Mouse (Mus musculus) forebrain, embryonic 10.5 days (tissue): ENCODE measurements around the gene Ostf1. TPM values are rescaled to one million over a fixed set of nuclear protein-coding genes. Genes with fewer than 3 reads are reported as not detected.

ENCODE experiments used
- DNase-seq: peaks from one replicate; pipeline ENCODE4 v3.0.0-alpha.2; 2017; ENCODE audit warnings: low spot score; ENCODE audit errors: extremely low spot score
- H3K27ac ChIP-seq: fragments of 300-500 bp; sonication (generic); 2 replicates; pipeline ENCODE4 v1.5.1; 2016; ENCODE audit warnings: mild to moderate bottlenecking
- H3K27me3 ChIP-seq: fragments of 300-500 bp; sonication (generic); 2 replicates; pipeline ENCODE4 v1.6.1; 2016; ENCODE audit warnings: mild to moderate bottlenecking; ENCODE audit not compliant: poor library complexity, severe bottlenecking
- H3K36me3 ChIP-seq: fragments of 300-500 bp; sonication (generic); replicated peaks from 2 replicates; pipeline ENCODE4 v1.6.1; 2016; ENCODE audit warnings: mild to moderate bottlenecking, moderate library complexity
- H3K4me1 ChIP-seq: fragments of 300-500 bp; sonication (generic); 2 replicates; pipeline ENCODE4 v1.6.1; 2016
- H3K4me3 ChIP-seq: fragments of 300-500 bp; sonication (generic); 2 replicates; pipeline ENCODE4 v1.5.1; 2016; ENCODE audit warnings: mild to moderate bottlenecking, moderate library complexity
- H3K9me3 ChIP-seq: fragments of 300-500 bp; sonication (generic); 2 replicates; pipeline ENCODE4 v1.6.1; 2016; ENCODE audit warnings: mild to moderate bottlenecking, moderate library complexity
- WGBS: fragments of 180-500 bp; shearing (Covaris S2); methylation state at CpG from one replicate; pipeline ENCODE4 v1.1.7; 2016; 5-methylcytosine and 5-hydroxymethylcytosine counted together
- polyA plus RNA-seq: library from polyadenylated mRNA; unstranded; fragments of >200 nt; fragmentation: Nextera tagmentation; extraction: Ambion mirVana; gene quantifications from 2 replicates; pipeline ENCODE4 v1.2.1, GENCODE M21; 2016

Ostf1 gene
- polyA plus RNA-seq = 36.7 and 39.7 TPM in 2 replicates

GRCm38 (mm10) chr19:18631644-18632219, at the start of gene Ostf1, which contains the start of gene Nmrk1:
Gene Ostf1 (minus strand): TSS chr19:18631823.
Gene Nmrk1 (plus strand): TSS chr19:18631950.
- peak within 1 kb of the TSS; percentile 80 for H3K4me3 ChIP-seq
- H3K36me3 ChIP-seq = no peaks in the 10 kb centered on the region
- peak within 1 kb of the TSS; percentile 82 for H3K27ac ChIP-seq
- no peaks in the 10 kb centered on the region for H3K9me3 ChIP-seq
- H3K4me1 ChIP-seq = peaks cover 19% of the 10 kb centered on the region
- peak; percentile 95 for DNase-seq
- peaks cover 35% of the 10 kb centered on the region for H3K27me3 ChIP-seq
- WGBS = under 1% methylated on average over 51 of the region's 51 CpGs

GRCm38 (mm10) chr19:18673116-18673515, 41.5 kb upstream of the Ostf1 start:
- peak overlapping the region; percentile 84 for H3K4me3 ChIP-seq

GRCm38 (mm10) chr19:18672498-18672897, 40.9 kb upstream of the Ostf1 start:
- peak overlapping the region; percentile 84 for H3K4me3 ChIP-seq
- no peak for DNase-seq
- WGBS = 73% methylated on average over 3 of the region's 3 CpGs

More at GRCm38 (mm10) chr19:18673116-18673515, 41.5 kb upstream of the Ostf1 start:
- H3K4me1 ChIP-seq = peaks cover 27% of the 10 kb centered on the region
- no peaks in the 10 kb centered on the region for H3K9me3 ChIP-seq
- peak overlapping the region; percentile 25; the same call in 1 of the 2 replicates for H3K27ac ChIP-seq
- 16% methylated on average over 4 of the region's 4 CpGs for WGBS
- no peaks in the 10 kb centered on the region for H3K36me3 ChIP-seq
- H3K27me3 ChIP-seq = no peaks in the 10 kb centered on the region
- DNase-seq = no peak

GRCm38 (mm10) chr19:18671056-18671741, 39.6 kb upstream of the Ostf1 start:
- H3K4me3 ChIP-seq = peak overlapping the region; percentile 84
- peaks cover 27% of the 10 kb centered on the region for H3K4me1 ChIP-seq
- DNase-seq = peak; percentile 50
- H3K27me3 ChIP-seq = no peaks in the 10 kb centered on the region
- H3K9me3 ChIP-seq = no peaks in the 10 kb centered on the region
- peak overlapping the region; percentile 92 for H3K27ac ChIP-seq
- no peaks in the 10 kb centered on the region for H3K36me3 ChIP-seq
- WGBS = under 1% methylated on average over 64 of the region's 64 CpGs

More at GRCm38 (mm10) chr19:18672498-18672897, 40.9 kb upstream of the Ostf1 start:
- Histone ChIP-seq H3K9me3 (no peaks in the 10 kb centered on the region), H3K4me1 (peaks cover 27% of the 10 kb centered on the region), H3K27ac (no peak overlapping the region), H3K36me3 (no peaks in the 10 kb centered on the region), H3K27me3 (no peaks in the 10 kb centered on the region)

- H3K9me3 ChIP-seq = no peaks in the 10 kb centered on the region
- WGBS = under 1% methylated on average over 53 of the region's 58 CpGs
- peak within 1 kb of the TSS; percentile 84 for H3K4me3 ChIP-seq
- no peaks in the 10 kb centered on the region for H3K27me3 ChIP-seq
- H3K36me3 ChIP-seq = no peaks in the 10 kb centered on the region
- peak; percentile 97 for DNase-seq
- H3K4me1 ChIP-seq = peaks cover 27% of the 10 kb centered on the region
- H3K27ac ChIP-seq = peak within 1 kb of the TSS; percentile 92
Observed at GRCm38 (mm10) chr19:18670608-18671007, 39.0 kb upstream of the Ostf1 start, which contains the start of gene Carnmt1. Gene Carnmt1 (plus strand): TSS chr19:18670764.

- H3K36me3 ChIP-seq = no peaks in the 10 kb centered on the region
- no peak for DNase-seq
- no peaks in the 10 kb centered on the region for H3K9me3 ChIP-seq
- H3K27ac ChIP-seq = no peak overlapping the region
- 93% methylated on average over 7 of the region's 7 CpGs for WGBS
- H3K4me3 ChIP-seq = 0 out of 2 replicates have a peak overlapping the region, but pooled peaks have one; percentile 84
- H3K4me1 ChIP-seq = peaks cover 27% of the 10 kb centered on the region
- no peaks in the 10 kb centered on the region for H3K27me3 ChIP-seq
Observed at GRCm38 (mm10) chr19:18669551-18669950, 37.9 kb upstream of the Ostf1 start.

GRCm38 (mm10) chr19:18666966-18667365, 35.3 kb upstream of the Ostf1 start:
- H3K27me3 ChIP-seq = no peaks in the 10 kb centered on the region
- H3K4me1 ChIP-seq = peaks cover 10% of the 10 kb centered on the region
- no peaks in the 10 kb centered on the region for H3K9me3 ChIP-seq
- H3K27ac ChIP-seq = no peak overlapping the region
- no peak overlapping the region for H3K4me3 ChIP-seq
- H3K36me3 ChIP-seq = no peaks in the 10 kb centered on the region
- no peak for DNase-seq
- 87% methylated on average over 7 of the region's 7 CpGs for WGBS

- Histone ChIP-seq H3K4me3 (no peak overlapping the region), H3K27me3 (no peaks in the 10 kb centered on the region), H3K4me1 (no peaks in the 10 kb centered on the region), H3K9me3 (no peaks in the 10 kb centered on the region), H3K27ac (no peak overlapping the region), H3K36me3 (no peaks in the 10 kb centered on the region)
- WGBS = 81% methylated on average over 2 of the region's 2 CpGs
- no peak for DNase-seq
Observed at GRCm38 (mm10) chr19:18663904-18664303, 32.3 kb upstream of the Ostf1 start.

GRCm38 (mm10) chr19:18661683-18662082, 30.1 kb upstream of the Ostf1 start:
- Histone ChIP-seq H3K9me3 (no peaks in the 10 kb centered on the region), H3K27me3 (no peaks in the 10 kb centered on the region), H3K27ac (no peak overlapping the region), H3K4me1 (no peaks in the 10 kb centered on the region), H3K4me3 (no peak overlapping the region), H3K36me3 (no peaks in the 10 kb centered on the region)
- WGBS = 80% methylated on average over 1 of the region's 1 CpGs
- DNase-seq = no peak

GRCm38 (mm10) chr19:18660466-18660865, 28.8 kb upstream of the Ostf1 start:
- no peak for DNase-seq
- 91% methylated on average over 3 of the region's 3 CpGs for WGBS
- no peaks in the 10 kb centered on the region for H3K4me1 ChIP-seq
- H3K27ac ChIP-seq = no peak overlapping the region
- no peaks in the 10 kb centered on the region for H3K9me3 ChIP-seq
- H3K27me3 ChIP-seq = no peaks in the 10 kb centered on the region
- H3K4me3 ChIP-seq = no peak overlapping the region
- no peaks in the 10 kb centered on the region for H3K36me3 ChIP-seq

- no peak for DNase-seq
- no peak overlapping the region for H3K27ac ChIP-seq
- WGBS = 67% methylated on average over 1 of the region's 1 CpGs
- no peaks in the 10 kb centered on the region for H3K9me3 ChIP-seq
- H3K4me3 ChIP-seq = no peak overlapping the region
- H3K36me3 ChIP-seq = no peaks in the 10 kb centered on the region
- H3K27me3 ChIP-seq = no peaks in the 10 kb centered on the region
- no peaks in the 10 kb centered on the region for H3K4me1 ChIP-seq
Observed at GRCm38 (mm10) chr19:18659349-18659748, 27.7 kb upstream of the Ostf1 start.

GRCm38 (mm10) chr19:18658473-18658872, 26.9 kb upstream of the Ostf1 start:
- Histone ChIP-seq H3K9me3 (no peaks in the 10 kb centered on the region), H3K27me3 (no peaks in the 10 kb centered on the region), H3K4me1 (no peaks in the 10 kb centered on the region), H3K27ac (no peak overlapping the region), H3K36me3 (no peaks in the 10 kb centered on the region), H3K4me3 (no peak overlapping the region)
- WGBS = 78% methylated on average over 4 of the region's 4 CpGs
- no peak for DNase-seq

GRCm38 (mm10) chr19:18655999-18656398, 24.4 kb upstream of the Ostf1 start:
- H3K27ac ChIP-seq = no peak overlapping the region
- H3K9me3 ChIP-seq = no peaks in the 10 kb centered on the region
- WGBS = 90% methylated on average over 7 of the region's 7 CpGs
- DNase-seq = no peak
- no peaks in the 10 kb centered on the region for H3K27me3 ChIP-seq
- H3K4me1 ChIP-seq = peaks cover 4% of the 10 kb centered on the region; the same call in 1 of the 2 replicates
- no peak overlapping the region for H3K4me3 ChIP-seq
- no peaks in the 10 kb centered on the region for H3K36me3 ChIP-seq
